Mouse (Mus musculus): ENCODE data around the gene Vmn1r100.
"Not testable (repeated sequence)": the region's sequence is repeated elsewhere in the genome, so short reads cannot be mapped to it uniquely, and the experiment has no call there.

DNA sequence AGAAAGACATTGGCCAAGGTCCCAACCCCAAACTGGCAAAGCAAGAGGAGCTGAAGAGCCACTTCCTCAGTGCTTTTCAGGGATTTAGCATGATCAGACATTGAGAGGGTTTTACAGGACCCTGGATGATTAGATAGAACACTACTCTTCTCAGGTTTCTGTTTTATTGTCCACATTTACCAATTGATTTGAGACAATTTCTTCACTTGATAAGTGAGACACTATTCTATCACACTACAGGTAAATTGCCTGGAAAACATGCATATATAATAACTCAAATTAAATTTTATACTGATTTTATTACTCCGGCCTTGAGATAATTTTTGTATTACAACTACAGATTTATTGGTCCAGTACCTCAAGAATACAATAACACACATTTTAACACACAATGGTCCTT lies 42.4 kb upstream of the Vmn1r100 start, which contains the start of gene Gm5728:
- not testable (repeated sequence) for TF ChIP-seq CTCF, EP300 (IDR thresholded peaks at IDR 0.05; ENCODE audit: low read depth)

Measured in liver, postnatal 0 days (tissue).